Mouse (Mus musculus) myocyte (in vitro differentiated cells): Measurements from ENCODE around the gene Cd34. TPM values are rescaled to one million over a fixed set of nuclear protein-coding genes. Genes with fewer than 3 reads are reported as not detected.
A peak's percentile ranks its signal among the peaks of the same experiment; 100 is the strongest.

Experiments
- H3K27me3 ChIP-seq: one replicate; pipeline ENCODE4 v1.6.1; 2011; ENCODE audit not compliant: control insufficient read depth, insufficient read depth, insufficient read length
- H3K36me3 ChIP-seq: one replicate; pipeline ENCODE4 v1.6.1; 2011; ENCODE audit not compliant: control insufficient read depth, insufficient read depth
- H3K4me2 ChIP-seq: one replicate; pipeline ENCODE4 v1.6.1; 2011; ENCODE audit warnings: low read depth, control low read depth
- H3K4me3 ChIP-seq: one replicate; pipeline ENCODE4 v1.5.1; 2011; ENCODE audit warnings: mild to moderate bottlenecking, control low read depth, moderate library complexity
- H3K79me2 ChIP-seq: one replicate; pipeline ENCODE4 v1.6.1; 2011; ENCODE audit not compliant: control insufficient read depth, insufficient read depth
- H3ac ChIP-seq: one replicate; pipeline ENCODE4 v1.6.1; 2011; ENCODE audit not compliant: control insufficient read depth, insufficient read length
- CEBPB ChIP-seq: IDR thresholded peaks from 2 replicates; pipeline ENCODE4 v1.6.1; 2011; ENCODE audit warnings: mild to moderate bottlenecking, moderate library complexity; ENCODE audit not compliant: poor library complexity, insufficient read depth, severe bottlenecking
- E2F4 ChIP-seq: IDR thresholded peaks from one replicate; pipeline ENCODE4 v1.6.1; 2011; ENCODE audit warnings: mild to moderate bottlenecking, control low read depth, moderate library complexity; ENCODE audit not compliant: insufficient read depth
- MAX ChIP-seq: IDR thresholded peaks from one replicate; pipeline ENCODE4 v1.6.1; 2011; ENCODE audit warnings: low read depth, mild to moderate bottlenecking, control low read depth
- MYOD1 ChIP-seq, 3 experiments: IDR thresholded peaks; one replicate each; pipeline ENCODE4 v1.6.1; 2011; ENCODE audit warnings: control low read depth in 2 of 3, low read depth in 2 of 3, mild to moderate bottlenecking in 2 of 3, moderate library complexity in 1 of 3; ENCODE audit not compliant: insufficient read length in 2 of 3, control insufficient read depth in 1 of 3
- MYOG ChIP-seq, 3 experiments: IDR thresholded peaks; one replicate each; pipeline ENCODE4 v1.6.1; 2011; ENCODE audit warnings: control low read depth in 2 of 3, low read depth in 2 of 3, mild to moderate bottlenecking in 2 of 3; ENCODE audit not compliant: insufficient read length in 2 of 3, control insufficient read depth in 1 of 3, insufficient read depth in 1 of 3
- POLR2A ChIP-seq: IDR thresholded peaks from one replicate; pipeline ENCODE4 v1.6.1; 2011; ENCODE audit warnings: low read depth, mild to moderate bottlenecking, control low read depth, moderate library complexity; ENCODE audit not compliant: insufficient read length
- POLR2AphosphoS2 ChIP-seq: IDR thresholded peaks from one replicate; pipeline ENCODE4 v1.6.1; 2011; ENCODE audit warnings: low read depth, control low read depth; ENCODE audit not compliant: insufficient read length
- REST ChIP-seq: IDR thresholded peaks from one replicate; pipeline ENCODE4 v1.6.1; 2011; ENCODE audit warnings: mild to moderate bottlenecking, control low read depth, moderate library complexity; ENCODE audit not compliant: insufficient read depth, insufficient read length
- SRF ChIP-seq: IDR thresholded peaks from one replicate; pipeline ENCODE4 v1.6.1; 2011; ENCODE audit warnings: low read depth; ENCODE audit not compliant: control insufficient read depth, insufficient read length
- TCF12 ChIP-seq: IDR thresholded peaks from one replicate; pipeline ENCODE4 v1.6.1; 2011; ENCODE audit warnings: mild to moderate bottlenecking, control low read depth; ENCODE audit not compliant: poor library complexity, insufficient read depth, severe bottlenecking
- TCF3 ChIP-seq: IDR thresholded peaks from one replicate; pipeline ENCODE4 v1.6.1; 2011; ENCODE audit warnings: low read depth, control low read depth; ENCODE audit not compliant: insufficient read length
- USF1 ChIP-seq: IDR thresholded peaks from one replicate; pipeline ENCODE4 v1.6.1; 2011; ENCODE audit warnings: low read depth, mild to moderate bottlenecking, control low read depth, moderate library complexity
- polyA plus RNA-seq: library from polyadenylated mRNA; unstranded; fragments of >200 nt; fragmentation: generic; extraction: Trizol; gene quantifications from one replicate; pipeline ENCODE4 v1.2.1, GENCODE M21; 2012; ENCODE audit warnings: missing spikeins

Cd34 gene
- polyA plus RNA-seq, 1 experiment: 19.0 TPM

DNA sequence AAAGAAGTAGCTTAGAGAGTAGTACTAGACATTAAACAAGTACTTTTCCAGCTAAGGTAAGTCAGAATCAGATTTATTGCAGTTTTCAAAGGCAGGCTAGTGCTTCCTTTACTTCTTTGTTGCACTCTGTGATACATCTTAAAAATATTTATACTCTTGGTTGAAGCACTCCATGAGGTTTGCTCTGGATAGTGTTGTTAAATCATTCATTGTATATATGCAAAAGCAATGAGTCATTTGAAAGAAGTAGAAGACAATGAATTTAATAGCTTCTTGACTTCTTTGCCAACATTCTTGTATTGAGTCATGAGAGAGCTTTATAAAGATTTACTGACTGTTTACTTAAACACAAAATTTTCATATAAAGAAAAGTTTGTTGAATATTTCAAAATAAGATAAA, 29.7 kb upstream of the Cd34 start:
- no peaks in the 10 kb centered on the region for H3K27me3 ChIP-seq
- no peaks in the 10 kb centered on the region for H3K36me3 ChIP-seq
- H3K4me2 ChIP-seq: no peak overlapping the region
- no peaks in the 10 kb centered on the region for H3K79me2 ChIP-seq
- peak; percentile 20; the same call in 1 of the 2 replicates for TF ChIP-seq CEBPB
- no peak for TF ChIP-seq E2F4
- H3ac ChIP-seq: no peak overlapping the region
- H3K4me3 ChIP-seq: no peak overlapping the region

DNA sequence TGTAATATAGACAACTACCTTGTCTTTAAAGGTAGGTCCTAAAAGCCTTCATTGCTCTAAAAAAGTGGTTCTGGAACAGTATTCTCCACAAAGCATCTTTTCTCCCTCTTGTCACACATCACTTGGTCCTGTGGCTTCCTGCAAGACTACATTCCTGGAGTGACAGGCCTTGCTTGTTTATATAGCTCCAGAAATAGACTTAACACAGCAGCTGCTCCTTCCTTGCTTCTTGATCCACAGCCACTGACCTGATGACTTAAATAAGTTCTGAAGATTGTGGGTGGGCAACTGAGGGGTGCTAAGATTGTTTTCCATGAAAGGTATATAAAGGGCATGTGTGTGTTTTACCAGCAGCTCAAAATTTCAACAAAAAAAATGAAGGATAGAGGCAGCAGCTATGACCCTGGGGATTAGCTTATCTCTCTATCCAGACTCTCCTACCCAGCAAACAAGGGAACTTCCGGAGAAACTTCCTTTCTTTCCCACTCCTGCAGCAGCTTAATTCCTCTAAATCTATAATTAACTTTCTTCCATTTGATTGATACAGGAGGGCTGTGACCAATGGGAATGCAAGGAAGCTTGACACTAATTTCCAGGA, 12.8 kb upstream of the Cd34 start:
- no peaks in the 10 kb centered on the region for H3K36me3 ChIP-seq
- H3K27me3 ChIP-seq: no peaks in the 10 kb centered on the region
- H3K4me2 ChIP-seq: peak overlapping the region; percentile 48
- H3ac ChIP-seq: no peak overlapping the region
- TF ChIP-seq TCF12 (peak; percentile 40), MYOD1 (IDR thresholded peaks at IDR 0.05; ENCODE audit: control insufficient read depth in 1 of 3, insufficient read length in 2 of 3, low read depth in 2 of 3) (peak in 2 of 3 experiments; percentile 4 to 39), MYOG (IDR thresholded peaks at IDR 0.05; ENCODE audit: control insufficient read depth in 1 of 3, insufficient read depth in 1 of 3, insufficient read length in 2 of 3, low read depth in 2 of 3) (peak in 1 of 3 experiments; percentile 76), CEBPB (no peak)
- no peak overlapping the region for H3K4me3 ChIP-seq
- H3K79me2 ChIP-seq: no peaks in the 10 kb centered on the region

DNA sequence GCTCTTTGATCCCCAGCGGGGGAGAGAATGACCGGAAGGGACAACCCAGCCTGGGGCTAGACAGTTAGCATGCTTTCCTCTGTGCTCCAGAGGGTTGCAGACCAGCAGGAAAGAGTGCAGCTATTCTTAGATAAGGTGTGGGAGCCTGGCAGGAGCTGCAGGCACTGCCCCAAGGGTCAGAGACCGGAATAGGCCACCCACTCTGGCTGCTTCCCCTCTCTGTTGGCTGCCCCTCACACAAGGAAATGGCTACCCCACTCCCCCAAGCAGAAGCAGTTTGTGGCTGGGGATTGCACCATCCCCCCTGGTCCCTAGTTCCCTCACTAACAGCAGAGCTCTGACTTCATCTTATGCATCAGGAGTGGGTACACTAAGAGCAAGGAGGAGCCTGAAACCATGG, 10.7 kb upstream of the Cd34 start:
- Histone ChIP-seq H3ac (no peak overlapping the region), H3K27me3 (no peaks in the 10 kb centered on the region), H3K79me2 (no peaks in the 10 kb centered on the region), H3K4me3 (no peak overlapping the region), H3K4me2 (no peak overlapping the region), H3K36me3 (no peaks in the 10 kb centered on the region)
- TF ChIP-seq MYOG (IDR thresholded peaks at IDR 0.05; ENCODE audit: control insufficient read depth in 1 of 3, insufficient read depth in 1 of 3, insufficient read length in 2 of 3, low read depth in 2 of 3): no peak
- TF ChIP-seq CEBPB: no peak
- TF ChIP-seq SRF: no peak
- TF ChIP-seq USF1: no peak
- TF ChIP-seq E2F4: no peak
- no peak for TF ChIP-seq MAX
- TF ChIP-seq TCF3: no peak
- TF ChIP-seq TCF12: no peak
- TF ChIP-seq REST: no peak
- no peak for TF ChIP-seq POLR2AphosphoS2
- TF ChIP-seq POLR2A: no peak
- TF ChIP-seq MYOD1 (IDR thresholded peaks at IDR 0.05; ENCODE audit: control insufficient read depth in 1 of 3, insufficient read length in 2 of 3, low read depth in 2 of 3): no peak

DNA sequence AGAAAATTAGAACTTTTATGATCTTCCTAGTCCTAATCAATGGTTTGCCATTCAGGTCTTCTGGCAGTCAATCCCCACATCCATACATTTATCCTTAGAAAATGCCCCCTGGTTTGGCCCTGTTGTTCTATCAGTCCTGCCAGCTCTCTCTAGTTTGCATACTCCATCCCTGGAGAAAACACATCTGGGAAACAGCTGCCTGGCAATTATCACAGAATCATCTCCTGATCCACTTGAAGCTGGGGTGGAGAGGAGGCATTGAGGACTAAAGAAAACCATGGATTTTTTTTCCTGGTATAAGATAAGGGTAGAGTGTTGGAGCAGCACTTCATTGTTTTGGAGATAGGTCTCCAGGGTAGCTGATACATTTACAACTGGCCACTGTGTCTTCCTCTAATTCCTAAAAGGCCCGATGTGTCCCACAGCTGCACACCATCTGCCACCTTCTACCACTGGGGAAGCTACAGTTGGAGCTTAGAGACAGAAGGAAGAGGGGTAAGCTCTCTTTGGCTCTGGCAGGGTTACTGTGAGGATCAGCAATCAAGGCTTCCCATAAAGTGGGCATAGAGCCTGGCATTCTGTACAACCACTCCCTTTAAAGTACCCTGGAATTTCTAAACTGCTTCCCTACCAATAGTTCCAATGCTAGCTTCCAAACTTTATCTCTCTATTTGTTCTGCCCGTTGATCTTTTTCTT, 9.2 kb upstream of the Cd34 start:
- Histone ChIP-seq H3K36me3 (no peaks in the 10 kb centered on the region), H3K4me2 (peak overlapping the region; percentile 12), H3ac (no peak overlapping the region), H3K79me2 (no peaks in the 10 kb centered on the region), H3K27me3 (no peaks in the 10 kb centered on the region), H3K4me3 (no peak overlapping the region)
- TF ChIP-seq POLR2A: no peak

DNA sequence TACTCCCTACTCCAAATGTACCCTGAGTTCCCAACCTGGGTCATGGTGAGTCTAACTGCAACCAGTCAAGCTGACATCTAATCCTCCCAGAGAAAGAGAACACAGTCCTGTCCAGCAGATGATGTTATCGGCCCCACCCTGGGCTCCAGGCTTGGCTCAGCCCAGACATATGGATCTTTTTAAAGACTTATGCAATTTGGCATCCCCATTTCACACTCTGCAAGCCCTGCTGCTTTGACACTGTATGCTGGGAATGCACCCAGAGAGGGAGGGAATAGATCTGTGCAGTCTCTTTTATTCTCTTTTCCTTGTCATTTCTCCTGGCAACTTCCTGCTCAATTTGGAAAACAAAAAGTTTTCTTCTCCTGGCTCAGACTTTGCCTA, 8.7 kb upstream of the Cd34 start:
- H3K4me3 ChIP-seq: no peak overlapping the region
- H3K36me3 ChIP-seq: no peaks in the 10 kb centered on the region
- no peaks in the 10 kb centered on the region for H3K27me3 ChIP-seq
- TF ChIP-seq CEBPB (peak; percentile 81), REST (no peak)
- no peak overlapping the region for H3ac ChIP-seq
- peak overlapping the region; percentile 54 for H3K4me2 ChIP-seq
- no peaks in the 10 kb centered on the region for H3K79me2 ChIP-seq

DNA sequence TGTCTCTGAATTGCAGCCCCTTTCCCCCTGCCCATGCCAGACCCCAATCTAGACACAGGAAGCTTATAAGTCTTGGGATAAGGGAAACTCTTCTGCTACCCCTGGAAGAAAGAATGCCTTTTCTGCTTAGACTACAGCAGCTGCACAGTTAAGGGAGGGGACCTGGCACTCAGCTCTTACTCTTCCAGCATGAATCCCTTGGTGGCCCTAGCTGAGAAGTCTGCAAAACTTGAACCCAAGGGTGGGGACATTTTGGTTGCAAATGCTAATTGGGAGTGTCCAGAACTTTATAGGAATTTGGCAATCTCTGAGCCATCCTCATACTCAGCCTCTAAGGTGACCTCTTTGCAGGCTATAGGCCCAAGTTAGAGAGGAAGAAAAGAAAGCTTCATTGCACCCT, 7.9 kb upstream of the Cd34 start:
- TF ChIP-seq REST: no peak
- TF ChIP-seq USF1: no peak
- H3K36me3 ChIP-seq: no peaks in the 10 kb centered on the region
- no peaks in the 10 kb centered on the region for H3K27me3 ChIP-seq
- no peaks in the 10 kb centered on the region for H3K79me2 ChIP-seq
- H3ac ChIP-seq: no peak overlapping the region
- H3K4me2 ChIP-seq: peak overlapping the region; percentile 54
- no peak overlapping the region for H3K4me3 ChIP-seq
